Mouse (Mus musculus): ENCODE results near the gene Plekhg6.

The Plekhg6 gene

GRCm38 (mm10) chr6:125334356-125334755 is 46.2 kb downstream of the Plekhg6 start:
- Histone ChIP-seq H3K36me3 (ENCODE audit: control insufficient read depth, insufficient read depth, low read length, poor library complexity, severe bottlenecking) (no peaks in the 10 kb centered on the region), H3K27me3 (ENCODE audit: control insufficient read depth, insufficient read depth, low read length, poor library complexity, severe bottlenecking) (no peaks in the 10 kb centered on the region)
- no peak for DNase-seq (ENCODE audit: low read depth, low spot score)

DNA sequence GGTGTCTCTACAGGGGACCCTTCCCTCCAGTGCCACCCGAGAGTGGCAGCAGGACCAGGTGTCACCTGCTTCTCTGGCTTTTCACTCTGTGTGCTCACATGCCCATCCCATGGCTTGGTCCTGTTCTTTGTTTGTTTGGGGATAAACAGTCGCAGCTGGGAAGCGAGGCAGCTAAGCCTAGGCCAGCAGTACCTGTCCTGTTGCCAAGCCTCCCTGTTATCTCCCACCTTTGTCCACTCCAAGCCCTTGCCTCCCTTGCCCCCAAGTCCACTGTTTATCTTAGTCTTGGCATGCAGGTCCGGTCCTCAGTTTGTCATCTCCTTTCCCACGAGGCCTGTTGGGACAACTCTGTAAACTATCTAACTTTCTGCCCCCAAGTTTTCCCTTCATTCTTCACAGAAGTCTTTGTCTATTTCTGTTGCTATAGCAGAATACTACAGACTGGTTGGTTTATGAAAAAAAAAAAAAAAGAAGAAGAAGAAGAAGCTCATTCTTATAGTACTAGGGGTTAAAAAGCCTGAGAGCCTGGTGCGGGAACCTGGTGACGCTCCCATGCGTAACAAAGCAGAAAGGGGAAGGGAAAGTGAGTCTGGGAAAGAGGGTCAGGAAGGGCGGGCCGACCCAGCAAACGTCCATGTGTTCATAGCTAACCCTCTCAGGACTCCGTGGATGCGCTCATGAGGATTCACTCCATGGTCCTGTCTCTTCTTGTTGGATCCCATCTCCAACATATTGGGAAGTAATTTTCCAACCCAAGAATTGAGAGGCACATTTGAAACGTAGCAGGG is 47.3 kb downstream of the Plekhg6 start:
- H3K27me3 ChIP-seq (ENCODE audit: control insufficient read depth, insufficient read depth, low read length, poor library complexity, severe bottlenecking) = no peaks in the 10 kb centered on the region
- no peaks in the 10 kb centered on the region for H3K36me3 ChIP-seq (ENCODE audit: control insufficient read depth, insufficient read depth, low read length, poor library complexity, severe bottlenecking)
- DNase-seq (ENCODE audit: low read depth, low spot score) = no peak

GRCm38 (mm10) chr6:125330626-125331326 is 49.8 kb downstream of the Plekhg6 start:
- Histone ChIP-seq H3K36me3 (ENCODE audit: control insufficient read depth, insufficient read depth, low read length, poor library complexity, severe bottlenecking) (no peaks in the 10 kb centered on the region), H3K27me3 (ENCODE audit: control insufficient read depth, insufficient read depth, low read length, poor library complexity, severe bottlenecking) (no peaks in the 10 kb centered on the region)
- DNase-seq (ENCODE audit: low read depth, low spot score) = no peak

- no peaks in the 10 kb centered on the region for H3K36me3 ChIP-seq (ENCODE audit: control insufficient read depth, insufficient read depth, low read length, poor library complexity, severe bottlenecking)
- no peaks in the 10 kb centered on the region for H3K27me3 ChIP-seq (ENCODE audit: control insufficient read depth, insufficient read depth, low read length, poor library complexity, severe bottlenecking)
- DNase-seq (ENCODE audit: low read depth, low spot score) = peak; percentile 42
These were observed 52.4 kb downstream of the Plekhg6 start for GRCm38 (mm10) chr6:125328243-125328642.

DNA sequence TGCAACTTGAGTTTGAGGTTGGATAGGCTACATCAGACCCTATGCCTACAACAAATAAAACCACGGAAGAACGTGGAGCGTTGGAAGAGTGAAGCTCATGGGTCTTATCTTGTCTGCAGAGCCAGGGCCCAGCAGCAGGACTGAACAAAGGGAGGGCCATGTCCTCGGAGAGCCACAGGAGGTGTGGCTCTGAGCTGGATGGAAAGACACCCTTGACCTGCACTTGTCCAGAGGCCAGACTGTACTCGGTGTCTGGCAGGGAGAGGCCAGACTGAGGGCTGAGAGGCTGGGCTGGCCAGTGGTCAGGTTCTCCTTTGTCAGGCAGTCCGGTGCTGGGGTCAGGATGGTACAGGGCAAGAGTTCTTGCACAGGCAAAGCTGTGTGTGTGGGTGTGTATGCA is 55.3 kb downstream of the Plekhg6 start:
- Histone ChIP-seq H3K27me3 (ENCODE audit: control insufficient read depth, insufficient read depth, low read length, poor library complexity, severe bottlenecking) (no peaks in the 10 kb centered on the region), H3K36me3 (ENCODE audit: control insufficient read depth, insufficient read depth, low read length, poor library complexity, severe bottlenecking) (no peaks in the 10 kb centered on the region)
- DNase-seq (ENCODE audit: low read depth, low spot score) = no peak

DNA sequence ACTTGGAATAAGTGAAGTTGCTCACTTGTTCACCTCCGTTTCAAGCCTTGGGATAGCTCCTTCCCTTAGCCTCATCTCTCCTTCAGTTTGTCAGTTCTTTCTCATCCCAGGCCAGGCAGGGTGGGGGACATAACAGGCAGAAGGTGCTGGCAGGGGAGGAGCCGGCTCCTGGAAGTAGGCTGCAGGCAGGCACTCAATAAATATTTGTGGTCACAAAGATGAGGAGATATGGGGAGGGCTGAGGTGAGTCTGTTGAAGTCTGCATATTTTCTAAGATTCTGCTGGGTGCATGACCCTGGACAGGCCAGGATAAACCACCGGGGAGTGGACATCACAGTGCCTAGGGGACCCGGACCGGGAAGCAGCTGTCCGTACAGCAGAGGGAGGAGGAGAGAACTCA is 57.0 kb downstream of the Plekhg6 start:
- Histone ChIP-seq H3K27me3 (ENCODE audit: control insufficient read depth, insufficient read depth, low read length, poor library complexity, severe bottlenecking) (no peaks in the 10 kb centered on the region), H3K36me3 (ENCODE audit: control insufficient read depth, insufficient read depth, low read length, poor library complexity, severe bottlenecking) (no peaks in the 10 kb centered on the region)
- no peak for DNase-seq (ENCODE audit: low read depth, low spot score)

GRCm38 (mm10) chr6:125322794-125323193 is 57.8 kb downstream of the Plekhg6 start:
- H3K27me3 ChIP-seq (ENCODE audit: control insufficient read depth, insufficient read depth, low read length, poor library complexity, severe bottlenecking) = no peaks in the 10 kb centered on the region
- H3K36me3 ChIP-seq (ENCODE audit: control insufficient read depth, insufficient read depth, low read length, poor library complexity, severe bottlenecking) = no peaks in the 10 kb centered on the region
- no peak for DNase-seq (ENCODE audit: low read depth, low spot score)

- no peaks in the 10 kb centered on the region for H3K36me3 ChIP-seq (ENCODE audit: control insufficient read depth, insufficient read depth, low read length, poor library complexity, severe bottlenecking)
- no peak for DNase-seq (ENCODE audit: low read depth, low spot score)
- H3K27me3 ChIP-seq (ENCODE audit: control insufficient read depth, insufficient read depth, low read length, poor library complexity, severe bottlenecking) = no peaks in the 10 kb centered on the region
These were observed 59.3 kb downstream of the Plekhg6 start for GRCm38 (mm10) chr6:125321114-125321855.

DNA sequence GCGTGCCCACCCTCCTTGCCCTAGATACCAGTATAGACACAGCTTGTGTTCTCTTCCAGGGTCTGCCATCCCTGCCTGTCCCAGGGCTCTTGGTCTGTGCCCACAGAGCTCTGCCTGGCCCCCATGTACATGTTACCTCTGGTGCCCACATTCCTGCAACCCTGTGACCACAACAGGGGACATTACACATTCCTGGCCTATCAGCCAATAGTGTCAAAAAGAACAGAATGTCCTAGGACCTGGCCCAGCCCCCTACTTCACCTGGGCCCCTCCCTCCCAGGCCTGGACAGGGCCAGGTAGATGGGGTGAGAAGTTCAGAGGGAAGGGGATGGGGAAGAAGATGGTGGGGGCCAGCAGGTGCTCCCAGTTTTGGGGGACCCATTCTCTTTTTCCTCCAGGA is 60.3 kb downstream of the Plekhg6 start, which contains the start of gene Scnn1a:
Gene Scnn1a (plus strand): TSS at position 337 of the 400 bp plus-strand sequence.
- Histone ChIP-seq H3K27me3 (ENCODE audit: control insufficient read depth, insufficient read depth, low read length, poor library complexity, severe bottlenecking) (no peaks in the 10 kb centered on the region), H3K36me3 (ENCODE audit: control insufficient read depth, insufficient read depth, low read length, poor library complexity, severe bottlenecking) (no peaks in the 10 kb centered on the region)
- no peak for DNase-seq (ENCODE audit: low read depth, low spot score)

DNA sequence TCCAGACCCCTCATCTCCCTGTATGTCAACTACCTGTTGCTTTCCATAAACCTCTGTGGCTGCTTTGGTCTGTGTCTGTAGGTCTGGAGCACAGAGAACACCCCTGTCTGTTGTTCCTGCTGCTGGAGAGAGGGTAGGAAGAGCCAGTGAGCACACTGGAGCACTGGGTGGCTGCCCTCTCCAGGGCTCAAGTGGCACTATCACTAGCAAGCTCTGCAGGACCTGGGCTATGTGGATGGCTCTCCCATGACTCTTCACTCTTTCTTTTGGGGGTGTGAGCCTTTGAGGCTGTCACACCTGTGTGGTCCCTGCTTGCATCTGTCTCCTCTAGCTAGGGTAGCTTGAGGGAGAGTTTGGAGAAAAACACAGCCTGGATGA is 60.7 kb downstream of the Plekhg6 start:
- Histone ChIP-seq H3K36me3 (ENCODE audit: control insufficient read depth, insufficient read depth, low read length, poor library complexity, severe bottlenecking) (no peaks in the 10 kb centered on the region), H3K27me3 (ENCODE audit: control insufficient read depth, insufficient read depth, low read length, poor library complexity, severe bottlenecking) (no peaks in the 10 kb centered on the region)
- DNase-seq (ENCODE audit: low read depth, low spot score) = no peak

DNA sequence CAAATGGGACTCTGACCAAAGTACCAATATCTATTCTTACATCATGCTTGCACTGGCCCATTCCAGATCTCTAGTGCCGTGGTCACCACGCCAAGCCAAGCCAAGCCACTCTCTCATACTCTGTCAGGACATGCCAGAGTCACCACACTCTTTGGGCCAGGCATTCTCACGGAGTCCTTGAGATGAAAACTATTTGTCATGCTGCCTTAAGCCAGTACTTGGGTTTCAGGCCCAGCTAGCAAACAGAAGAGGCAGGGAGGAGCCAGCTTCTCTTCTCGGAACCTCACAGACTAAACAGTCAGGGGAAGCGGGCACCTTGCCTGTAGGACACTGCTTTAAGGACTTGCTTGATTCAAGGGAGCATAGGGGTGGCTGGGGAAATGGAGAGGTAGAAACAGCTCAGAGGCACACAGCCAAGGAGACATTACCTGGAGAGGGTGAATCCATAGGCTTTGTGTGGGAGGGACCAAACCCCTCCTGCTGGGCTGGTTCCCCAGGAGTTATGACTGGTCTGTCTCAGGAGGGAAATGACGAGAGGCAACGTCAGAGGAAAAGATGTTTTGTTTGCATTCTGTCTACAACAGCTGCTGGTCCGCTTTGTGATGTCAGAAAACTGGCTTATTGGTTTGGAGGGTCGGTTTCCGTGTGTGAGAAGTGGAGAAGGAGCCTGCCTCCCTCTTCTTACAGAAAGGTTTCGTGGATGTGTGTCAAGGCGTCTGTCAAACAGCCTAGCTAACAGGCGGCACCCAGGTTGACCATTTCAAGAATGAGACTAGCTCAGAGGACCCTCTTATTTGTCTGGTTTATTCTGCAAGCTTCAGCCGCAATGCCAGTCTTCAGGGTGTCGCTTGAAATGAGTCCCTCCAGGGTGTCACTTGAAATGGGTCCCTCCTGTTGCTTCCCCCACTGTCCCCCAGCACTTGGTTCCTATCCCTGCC is 61.3 kb downstream of the Plekhg6 start:
- H3K36me3 ChIP-seq (ENCODE audit: control insufficient read depth, insufficient read depth, low read length, poor library complexity, severe bottlenecking) = no peaks in the 10 kb centered on the region
- DNase-seq (ENCODE audit: low read depth, low spot score) = no peak
- H3K27me3 ChIP-seq (ENCODE audit: control insufficient read depth, insufficient read depth, low read length, poor library complexity, severe bottlenecking) = no peaks in the 10 kb centered on the region

- no peak for DNase-seq (ENCODE audit: low read depth, low spot score)
- Histone ChIP-seq H3K27me3 (ENCODE audit: control insufficient read depth, insufficient read depth, low read length, poor library complexity, severe bottlenecking) (no peaks in the 10 kb centered on the region), H3K36me3 (ENCODE audit: control insufficient read depth, insufficient read depth, low read length, poor library complexity, severe bottlenecking) (no peaks in the 10 kb centered on the region)
These were observed 63.5 kb downstream of the Plekhg6 start for GRCm38 (mm10) chr6:125317077-125317476.

DNA sequence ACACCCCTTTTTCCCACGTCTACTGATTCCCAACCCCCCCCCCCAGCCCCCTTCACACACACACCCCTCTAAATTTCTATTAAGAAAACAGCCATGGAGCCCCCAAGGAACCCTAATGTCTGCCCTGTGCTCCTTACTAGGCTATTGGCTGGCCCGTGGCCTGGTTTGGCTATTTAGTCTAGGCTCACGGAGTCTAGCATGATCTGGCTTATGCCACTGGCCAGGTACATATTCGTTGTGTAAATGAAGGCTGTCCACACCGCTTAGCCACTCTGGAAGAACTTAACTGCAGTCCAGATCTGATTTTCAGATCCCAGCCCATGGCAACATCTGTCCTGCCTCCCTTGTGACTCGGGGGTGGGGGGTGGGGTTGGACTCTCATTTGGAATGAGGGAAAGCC is 65.8 kb downstream of the Plekhg6 start:
- Histone ChIP-seq H3K27me3 (ENCODE audit: control insufficient read depth, insufficient read depth, low read length, poor library complexity, severe bottlenecking) (no peaks in the 10 kb centered on the region), H3K36me3 (ENCODE audit: control insufficient read depth, insufficient read depth, low read length, poor library complexity, severe bottlenecking) (no peaks in the 10 kb centered on the region)
- DNase-seq (ENCODE audit: low read depth, low spot score) = no peak

DNA sequence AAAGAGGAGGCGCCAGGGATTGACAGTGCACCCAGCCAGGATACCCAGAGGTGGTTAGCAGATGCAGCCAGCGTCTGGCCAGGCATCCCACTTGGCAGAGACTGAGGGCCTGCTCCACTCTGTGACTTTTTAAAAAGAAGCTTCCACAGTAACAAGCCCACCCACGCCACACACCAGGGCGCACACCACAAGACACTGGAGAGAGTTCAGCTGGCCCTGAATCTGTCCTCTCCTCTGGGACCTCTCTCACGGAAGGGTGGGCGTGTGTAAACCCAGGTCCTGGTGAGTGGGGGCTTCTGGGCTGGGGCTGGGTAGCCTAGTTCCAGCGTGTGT is 66.4 kb downstream of the Plekhg6 start:
- DNase-seq (ENCODE audit: low read depth, low spot score) = no peak
- H3K27me3 ChIP-seq (ENCODE audit: control insufficient read depth, insufficient read depth, low read length, poor library complexity, severe bottlenecking) = no peaks in the 10 kb centered on the region
- no peaks in the 10 kb centered on the region for H3K36me3 ChIP-seq (ENCODE audit: control insufficient read depth, insufficient read depth, low read length, poor library complexity, severe bottlenecking)

Data from splenic B cell, adult 2 months (primary cell).